Mouse (Mus musculus) ovary, adult 2 months (tissue): ENCODE measurements around the gene Zfp334. TPM values are rescaled to one million over a fixed set of nuclear protein-coding genes. Genes with fewer than 3 reads are reported as not detected.

Experiments used
- polyA plus RNA-seq: library from polyadenylated mRNA; depleted of rRNA; stranded (reverse); fragments of >200 nt; gene quantifications from 2 replicates; pipeline ENCODE4 v1.2.3, GENCODE M21; 2012; rRNA removed

The Zfp334 gene
- polyA plus RNA-seq: 6.4 and 7.4 TPM in 2 replicates

DNA sequence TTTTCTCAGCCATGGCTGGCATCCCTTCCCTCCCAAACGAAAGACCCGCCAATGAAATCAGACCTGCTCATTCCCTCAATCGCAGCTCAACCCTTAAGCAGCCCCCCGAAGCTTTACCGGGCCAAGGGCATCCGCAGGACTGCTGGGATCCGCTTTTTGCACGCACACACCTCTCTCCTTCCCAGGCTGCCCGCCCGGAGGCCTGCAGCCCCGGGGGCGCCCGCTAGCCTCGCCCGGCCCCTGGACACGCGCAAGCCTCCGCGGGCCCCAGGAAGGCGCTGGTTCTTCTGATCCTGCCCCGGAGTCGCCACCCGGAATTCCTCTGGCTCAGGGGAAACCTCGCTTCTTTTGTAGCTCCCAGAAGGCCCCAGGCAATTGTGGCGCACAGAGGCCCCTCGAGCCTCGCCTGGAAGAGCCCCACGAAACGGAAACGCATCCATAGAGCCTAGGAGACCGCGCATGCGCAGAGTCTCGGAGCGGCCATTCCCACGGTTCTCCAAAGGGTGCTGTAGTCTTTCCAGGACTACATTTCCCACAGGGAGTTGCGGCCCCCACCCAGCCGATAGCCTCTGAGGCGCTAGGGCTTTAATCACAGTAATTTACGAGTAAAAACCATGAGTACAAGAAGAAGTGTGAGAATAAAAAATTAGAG is at the start of gene Zfp334:
TSS of gene Zfp334 (minus strand) at position 416 of the 652 bp plus-strand sequence.

DNA sequence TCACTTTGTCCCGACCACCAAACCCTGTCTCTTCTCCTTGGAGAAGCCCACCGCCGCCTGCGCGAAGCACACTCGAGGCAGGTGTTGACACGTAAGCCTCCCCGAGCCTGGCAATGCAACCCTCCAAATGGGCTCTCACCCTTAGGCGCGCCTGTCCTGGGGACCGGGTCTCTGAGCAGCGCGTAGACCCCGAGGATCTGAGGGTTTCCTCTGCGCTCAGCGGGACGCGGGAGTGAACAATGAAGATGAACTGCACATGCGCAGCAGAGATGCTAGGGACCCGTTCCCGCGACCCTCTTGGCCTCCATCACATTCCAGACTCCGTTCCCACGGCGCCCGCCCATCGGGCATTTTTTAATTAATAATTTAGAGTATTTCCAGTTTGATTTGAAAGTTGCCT is 19.6 kb downstream of the Zfp334 start, which contains the start of gene Zfp663:
TSS of gene Zfp663 (minus strand) at position 234 of the 400 bp plus-strand sequence.

GRCm38 (mm10) chr2:165326304-165327190 is 61.5 kb downstream of the Zfp334 start, which contains the start of gene Elmo2:
TSS of gene Elmo2 (minus strand) at chr2:165326479.

Other genes with a start within 250 kb of the Zfp334 start
- 4.2 and 4.8 TPM in 2 replicates for gene Cdh22, start 153.4 kb downstream of the Zfp334 start, polyA plus RNA-seq
- 62.8 and 66.6 TPM in 2 replicates for gene Slc35c2, start 100.4 kb downstream of the Zfp334 start, polyA plus RNA-seq
- 90.6 and 92.9 TPM in 2 replicates for gene Elmo2, start 61.8 kb downstream of the Zfp334 start, polyA plus RNA-seq
- gene Zfp663, start 19.5 kb downstream of the Zfp334 start, polyA plus RNA-seq: 0.33 TPM in 1 of 2 replicates, not detected in the other
- 0.26 and 0.36 TPM in 2 replicates for gene Ocstamp, start 12.1 kb upstream of the Zfp334 start, polyA plus RNA-seq
- 1.8 and 3.1 TPM in 2 replicates for gene Slc13a3, start 85.0 kb upstream of the Zfp334 start, polyA plus RNA-seq
- gene Trp53rka, start 105.1 kb upstream of the Zfp334 start, polyA plus RNA-seq: 34.7 and 38.2 TPM in 2 replicates
- 10.3 and 11.4 TPM in 2 replicates for gene Slc2a10, start 115.5 kb upstream of the Zfp334 start, polyA plus RNA-seq
- gene Eya2, start 206.8 kb upstream of the Zfp334 start, polyA plus RNA-seq: 74.6 and 106 TPM in 2 replicates